Mouse (Mus musculus): Measurements from ENCODE around the gene Tanc2.

The Tanc2 gene

DNA sequence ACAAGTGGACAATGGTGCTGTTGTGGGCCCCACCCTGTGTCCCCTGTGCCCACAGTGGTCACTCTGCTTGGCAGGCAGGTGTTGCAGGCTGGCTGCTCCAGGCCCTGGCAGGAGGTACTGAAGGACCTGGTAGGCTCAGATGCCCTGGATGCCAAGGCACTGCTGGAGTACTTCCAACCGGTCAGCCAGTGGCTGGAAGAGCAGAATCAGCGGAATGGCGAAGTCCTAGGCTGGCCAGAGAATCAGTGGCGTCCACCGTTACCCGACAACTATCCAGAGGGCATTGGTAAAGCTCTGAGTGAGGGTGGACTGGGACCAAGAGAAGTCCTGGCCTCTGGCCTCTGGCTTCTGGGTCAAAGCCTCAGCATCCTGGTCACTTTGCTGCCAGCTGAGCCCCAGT lies 384.8 kb downstream of the Tanc2 start:
- 78% methylated on average over 6 of the region's 6 CpGs for WGBS

DNA sequence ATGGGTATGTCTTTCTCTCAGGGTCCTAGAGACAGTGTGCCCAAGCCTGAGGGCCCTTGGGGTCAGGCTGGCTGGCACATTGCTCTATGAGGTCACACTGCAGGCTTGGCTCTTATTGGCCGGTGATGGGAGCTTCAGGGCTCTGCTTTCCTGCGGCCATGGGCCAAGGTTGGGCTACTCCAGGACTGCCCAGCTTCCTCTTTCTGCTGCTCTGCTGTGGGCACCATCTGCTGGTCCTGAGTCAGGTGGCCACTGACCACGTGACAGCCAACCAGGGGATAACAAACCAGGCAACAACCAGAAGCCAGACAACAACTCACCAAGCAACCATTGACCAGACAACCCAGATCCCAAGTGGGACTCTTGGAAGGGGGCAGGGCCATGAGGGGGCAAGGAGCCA lies 385.3 kb downstream of the Tanc2 start:
- WGBS = 84% methylated on average over 3 of the region's 3 CpGs

DNA sequence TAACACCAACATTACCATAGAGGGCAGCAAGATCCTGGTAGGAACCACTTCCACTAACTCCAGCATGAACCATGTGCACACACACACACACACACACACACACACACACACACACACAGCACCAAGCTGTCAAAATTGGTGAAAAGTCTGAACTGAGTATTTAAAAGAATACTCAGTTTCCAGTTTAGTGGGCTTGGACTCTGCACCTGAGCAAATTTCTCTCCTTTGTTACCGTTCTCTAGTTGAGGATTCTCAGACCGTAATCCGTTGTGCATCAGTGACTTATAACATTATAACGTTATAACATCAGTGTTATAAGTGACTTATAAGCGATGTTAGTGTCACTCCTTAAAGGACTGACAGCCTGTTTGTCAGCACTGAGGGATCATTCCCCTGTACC lies 385.9 kb downstream of the Tanc2 start:
- WGBS = 98% methylated on average over 5 of the region's 5 CpGs

DNA sequence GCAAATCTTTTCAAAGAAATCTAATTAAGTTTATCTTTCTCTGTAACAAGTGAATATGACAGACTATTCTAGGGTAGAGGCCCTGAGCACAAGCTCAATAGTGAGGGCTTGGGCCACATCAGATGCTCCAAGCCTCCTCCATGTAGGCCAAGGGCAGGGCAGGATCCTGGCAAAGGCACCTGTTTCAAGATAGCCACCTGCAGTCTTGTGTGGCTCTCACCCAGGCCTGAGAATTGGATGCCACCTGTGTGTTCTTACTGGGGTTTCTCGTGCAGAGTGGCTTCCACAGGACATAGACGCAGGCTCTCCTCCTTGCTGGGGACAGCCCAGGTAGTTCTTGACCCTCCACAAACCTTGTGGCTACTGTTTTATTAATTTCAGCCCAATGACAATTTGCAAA lies 388.4 kb downstream of the Tanc2 start:
- WGBS = 88% methylated on average over 2 of the region's 2 CpGs

DNA sequence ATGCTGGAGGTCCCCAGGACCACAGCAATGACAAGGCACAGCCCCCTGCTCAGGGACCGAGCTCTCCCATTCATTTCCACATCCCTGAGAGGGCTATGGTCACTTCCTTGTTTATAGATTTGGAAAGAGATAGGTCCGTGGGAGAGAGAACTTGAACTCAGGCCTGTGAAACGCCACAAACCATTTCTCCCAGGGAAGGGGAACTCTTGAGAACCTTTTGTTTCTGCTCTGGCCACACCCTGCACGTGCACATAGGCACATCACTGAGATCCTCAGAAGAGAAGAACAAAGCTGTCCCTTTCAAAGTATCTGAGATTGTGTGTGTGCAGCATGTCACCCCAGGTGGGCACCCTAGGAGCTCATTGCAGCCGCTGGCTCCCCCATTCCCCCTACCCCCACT lies 388.8 kb downstream of the Tanc2 start:
- 79% methylated on average over 5 of the region's 5 CpGs for WGBS
